Mouse (Mus musculus) olfactory bulb, adult 2 months (tissue): ENCODE results near the gene Negr1. TPM values are rescaled to one million over a fixed set of nuclear protein-coding genes. Genes with fewer than 3 reads are reported as not detected.

ENCODE experiments used
- H3K27ac ChIP-seq: fragments of 200-500 bp; 2 replicates; pipeline ENCODE4 v1.5.1; 2012; ENCODE audit warnings: low read depth, low read length; ENCODE audit not compliant: insufficient read depth
- H3K4me1 ChIP-seq: fragments of 200-500 bp; 2 replicates; pipeline ENCODE4 v1.6.1; 2012; ENCODE audit warnings: low read length; ENCODE audit not compliant: control insufficient read depth, insufficient read depth
- H3K4me3 ChIP-seq: fragments of 200-500 bp; 2 replicates; pipeline ENCODE4 v1.5.1; 2012; ENCODE audit warnings: mild to moderate bottlenecking, low read depth, low read length, moderate library complexity; ENCODE audit not compliant: insufficient read depth
- CTCF ChIP-seq: fragments of 200-500 bp; IDR thresholded peaks from 2 replicates; pipeline ENCODE4 v1.5.1; 2012; ENCODE audit warnings: low read depth, mild to moderate bottlenecking, low read length, moderate library complexity; ENCODE audit not compliant: insufficient read depth
- POLR2A ChIP-seq: fragments of 200-500 bp; IDR thresholded peaks from 2 replicates; pipeline ENCODE4 v1.6.1; 2012; ENCODE audit warnings: mild to moderate bottlenecking, low read depth, low read length, moderate library complexity; ENCODE audit not compliant: insufficient read depth
- WGBS: fragments of 180-500 bp; shearing (Covaris S2); methylation state at CpG from one replicate; pipeline ENCODE4 v1.1.7; 2018; 5-methylcytosine and 5-hydroxymethylcytosine counted together
- polyA plus RNA-seq: library from polyadenylated mRNA; stranded (reverse); fragments of >200 nt; gene quantifications from 2 replicates; pipeline ENCODE4 v1.2.4, GENCODE M21; 2012; ENCODE audit warnings: low replicate concordance; ENCODE audit not compliant: missing spikeins, insufficient read depth, insufficient read length

Gene Negr1
- polyA plus RNA-seq, 1 experiment, result 504 TPM

DNA sequence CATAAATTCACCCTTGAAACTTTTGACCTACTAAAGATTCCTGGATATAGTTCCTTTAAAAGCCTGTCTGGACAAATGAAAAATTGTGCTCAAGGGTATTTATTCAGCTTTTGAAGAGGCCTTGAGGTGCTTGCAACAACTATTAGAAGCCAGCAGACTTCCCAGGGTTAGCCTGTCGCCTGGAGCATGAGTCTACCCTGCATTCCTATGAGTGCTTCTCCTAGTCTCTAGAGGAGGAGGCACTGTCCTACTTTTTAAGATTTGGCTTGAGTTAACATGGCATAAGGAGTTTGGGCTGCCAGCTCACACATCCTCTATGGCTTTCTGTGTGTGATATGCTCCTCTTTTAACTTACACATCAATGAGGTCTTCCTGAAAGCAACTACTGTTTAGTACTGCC, 315.0 kb downstream of the Negr1 start:
- WGBS, result 84% methylated on average over 1 of the region's 1 CpGs
- no peak overlapping the region for H3K27ac ChIP-seq
- peaks cover 4% of the 10 kb centered on the region; the same call in 1 of the 2 replicates for H3K4me1 ChIP-seq
- no peak overlapping the region for H3K4me3 ChIP-seq
- no peak for TF ChIP-seq CTCF
- no peak for TF ChIP-seq POLR2A

DNA sequence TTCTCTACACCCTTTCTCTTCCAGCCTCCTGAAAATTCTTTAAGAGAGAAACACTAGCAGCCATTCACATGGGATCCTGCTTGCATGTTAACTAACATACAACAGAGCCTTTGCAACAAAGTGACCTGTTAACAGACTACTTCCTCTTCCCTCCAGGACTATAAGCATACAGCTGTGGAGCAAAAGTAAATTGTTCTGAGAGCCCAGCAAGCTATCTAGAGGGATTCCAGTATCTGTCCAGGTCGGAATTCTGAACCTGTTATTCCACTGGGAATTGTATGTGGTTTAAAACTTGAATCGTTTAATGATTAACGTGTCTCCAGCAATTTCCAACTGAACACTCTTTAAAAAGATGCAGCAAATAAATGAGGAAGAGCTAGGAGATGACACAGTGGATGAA, 320.5 kb downstream of the Negr1 start:
- H3K4me3 ChIP-seq, result no peak overlapping the region
- WGBS, result 78% methylated on average over 3 of the region's 3 CpGs
- H3K4me1 ChIP-seq, result no peaks in the 10 kb centered on the region
- TF ChIP-seq CTCF (no peak), POLR2A (no peak)
- H3K27ac ChIP-seq, result no peak overlapping the region

DNA sequence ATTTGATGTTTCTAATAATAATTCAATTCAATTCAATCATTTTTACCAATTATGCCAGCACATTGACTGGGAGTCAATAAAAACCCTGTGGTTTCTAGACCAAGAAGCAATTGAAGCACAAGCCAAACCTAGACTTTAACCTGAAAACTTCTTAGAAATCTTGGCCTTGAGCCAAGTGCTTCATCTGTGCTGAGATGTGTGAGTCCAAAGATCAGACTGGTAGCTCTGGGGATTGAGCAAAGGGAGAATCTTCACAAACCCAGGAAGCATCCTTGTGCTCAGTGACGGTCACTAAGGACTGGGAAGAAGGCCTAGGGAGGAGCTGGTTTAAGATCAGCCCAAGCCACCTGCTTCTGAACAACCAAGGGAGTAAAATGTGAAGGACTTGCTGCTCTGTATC, 322.3 kb downstream of the Negr1 start:
- TF ChIP-seq POLR2A (no peak), CTCF (no peak)
- no peaks in the 10 kb centered on the region for H3K4me1 ChIP-seq
- H3K27ac ChIP-seq, result no peak overlapping the region
- WGBS, result 90% methylated on average over 1 of the region's 1 CpGs
- no peak overlapping the region for H3K4me3 ChIP-seq

GRCm38 (mm10) chr3:156885689-156886088, 324.1 kb downstream of the Negr1 start:
- TF ChIP-seq CTCF (no peak), POLR2A (no peak)
- Histone ChIP-seq H3K4me3 (no peak overlapping the region), H3K27ac (no peak overlapping the region), H3K4me1 (no peaks in the 10 kb centered on the region)
- WGBS, result 93% methylated on average over 1 of the region's 1 CpGs

GRCm38 (mm10) chr3:156886915-156887314, 325.3 kb downstream of the Negr1 start:
- TF ChIP-seq CTCF (no peak), POLR2A (no peak)
- 97% methylated on average over 3 of the region's 3 CpGs for WGBS
- H3K4me3 ChIP-seq, result no peak overlapping the region
- no peaks in the 10 kb centered on the region for H3K4me1 ChIP-seq
- H3K27ac ChIP-seq, result no peak overlapping the region

- TF ChIP-seq CTCF (no peak), POLR2A (no peak)
- H3K4me1 ChIP-seq, result no peaks in the 10 kb centered on the region
- H3K4me3 ChIP-seq, result no peak overlapping the region
- H3K27ac ChIP-seq, result no peak overlapping the region
- WGBS, result 58% methylated on average over 4 of the region's 4 CpGs
Observed at GRCm38 (mm10) chr3:156890986-156891385, 329.4 kb downstream of the Negr1 start.

GRCm38 (mm10) chr3:156895322-156895721, 333.7 kb downstream of the Negr1 start:
- Histone ChIP-seq H3K4me3 (no peak overlapping the region), H3K27ac (no peak overlapping the region), H3K4me1 (no peaks in the 10 kb centered on the region)
- TF ChIP-seq POLR2A, result no peak
- TF ChIP-seq CTCF, result no peak
- WGBS, result 64% methylated on average over 4 of the region's 4 CpGs

DNA sequence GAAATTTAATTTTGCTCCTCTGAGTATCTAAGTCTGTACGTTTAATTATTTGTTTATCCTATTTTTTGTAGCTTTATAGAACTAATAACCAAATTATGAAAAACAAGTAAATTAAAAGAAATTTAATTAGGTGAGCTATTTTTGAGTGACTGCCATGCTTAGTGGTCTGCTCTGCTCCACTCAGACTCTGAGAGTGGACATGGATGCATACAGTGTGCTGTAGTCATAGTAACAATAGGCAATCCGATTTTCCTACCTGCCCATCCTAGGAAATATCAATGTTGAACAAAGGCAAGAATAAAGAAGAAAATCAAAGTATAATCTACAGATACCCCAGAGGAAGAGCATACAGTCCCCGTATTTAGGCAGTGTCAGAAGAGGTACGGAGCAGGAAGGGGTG, 334.5 kb downstream of the Negr1 start:
- no peak for TF ChIP-seq POLR2A
- Histone ChIP-seq H3K4me3 (no peak overlapping the region), H3K27ac (no peak overlapping the region), H3K4me1 (no peaks in the 10 kb centered on the region)
- 89% methylated on average over 4 of the region's 4 CpGs for WGBS

DNA sequence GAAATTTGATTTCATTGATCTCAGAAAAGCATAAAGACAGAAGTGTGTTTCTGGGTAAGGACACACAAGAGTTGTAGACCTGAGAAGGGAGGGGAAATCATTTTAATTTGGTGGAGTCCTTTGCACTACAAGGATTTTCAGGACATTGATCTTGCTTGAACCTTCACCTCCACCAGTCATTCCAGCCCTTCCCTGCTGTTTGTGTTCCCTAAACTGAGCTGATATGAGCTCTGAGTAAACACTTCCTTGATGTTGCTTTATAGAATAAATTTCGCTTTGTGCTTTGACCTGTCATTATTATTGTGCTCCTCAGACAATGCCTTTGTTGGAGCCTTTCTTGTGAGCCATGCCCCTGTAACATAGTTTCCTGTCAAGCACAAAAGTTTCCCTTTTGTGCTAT, 335.0 kb downstream of the Negr1 start:
- TF ChIP-seq POLR2A (no peak), CTCF (no peak)
- no peak overlapping the region for H3K4me3 ChIP-seq
- H3K27ac ChIP-seq, result no peak overlapping the region
- H3K4me1 ChIP-seq, result no peaks in the 10 kb centered on the region
- WGBS, result 85% methylated on average over 1 of the region's 1 CpGs

- Histone ChIP-seq H3K27ac (no peak overlapping the region), H3K4me3 (no peak overlapping the region), H3K4me1 (0 out of 2 replicates have a peak, but pooled peaks cover 2% of the 10 kb centered on the region)
- TF ChIP-seq POLR2A (no peak), CTCF (no peak)
- WGBS, result 90% methylated on average over 3 of the region's 3 CpGs
Observed at GRCm38 (mm10) chr3:156901140-156901539, 339.5 kb downstream of the Negr1 start.
